Mouse (Mus musculus): ENCODE results near the gene Pfkm.

DNA sequence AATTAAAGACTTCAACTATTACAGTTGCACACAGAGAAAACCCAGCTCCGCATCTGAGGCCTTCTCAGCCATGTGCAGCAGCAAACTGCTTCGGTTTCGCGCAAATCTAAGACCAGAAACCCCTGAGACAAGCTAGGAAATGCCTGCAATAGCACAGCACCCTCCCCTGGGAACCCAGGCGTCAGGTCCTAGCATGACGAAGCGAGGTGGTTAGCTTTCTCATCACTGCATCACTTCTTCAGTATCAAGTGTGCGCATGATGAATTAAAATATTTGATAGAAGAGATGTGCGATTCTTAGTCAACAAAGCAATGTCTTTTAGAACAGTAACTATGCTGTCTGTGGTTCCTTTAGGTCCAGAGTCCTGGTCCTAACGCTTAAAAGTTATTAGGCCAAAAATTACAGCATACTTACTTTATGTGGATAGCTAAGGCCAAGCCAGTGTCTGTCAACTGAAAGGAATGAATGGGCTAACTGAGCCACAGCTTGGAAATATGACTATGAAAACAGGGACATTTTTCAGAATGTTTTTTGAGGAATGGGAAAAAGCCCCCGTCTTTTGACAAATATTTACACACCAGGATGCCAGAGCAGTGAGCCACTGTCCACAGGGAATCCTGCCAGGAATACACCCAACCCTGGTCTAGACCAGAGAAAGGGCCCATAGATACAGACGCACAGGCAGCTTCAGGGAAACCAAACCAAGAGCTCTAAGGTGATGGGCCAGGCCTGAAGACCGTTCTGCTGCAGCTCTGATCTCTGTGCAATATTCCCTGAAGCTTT, 43.3 kb upstream of the Pfkm start:
- TF ChIP-seq CTCF (IDR thresholded peaks at IDR 0.05; ENCODE audit: borderline replicate concordance, insufficient read depth, low read depth, low read length) (no peak), POLR2A (IDR thresholded peaks at IDR 0.05; ENCODE audit: borderline replicate concordance, insufficient read depth, low read length) (no peak)

Measured in cerebellum, adult 2 months (tissue).